Mouse (Mus musculus): ENCODE data around the gene AW549877. TPM values are rescaled to one million over a fixed set of nuclear protein-coding genes. Genes with fewer than 3 reads are reported as not detected.

Gene AW549877
- polyA plus RNA-seq, 1 experiment from 2014 or later, result 41.3 TPM

- H3K27me3 ChIP-seq (ENCODE audit: low read depth, poor library complexity, severe bottlenecking), result peaks cover 20% of the 10 kb centered on the region
- H3K27ac ChIP-seq (replicated peaks), result no peak overlapping the region
- no peak for DNase-seq (ENCODE audit: low spot score)
- H3K4me1 ChIP-seq, result peaks cover 22% of the 10 kb centered on the region
- 87% methylated on average over 2 of the region's 2 CpGs for WGBS
- no peaks in the 10 kb centered on the region for H3K9me3 ChIP-seq (replicated peaks)
- no peak overlapping the region for H3K4me3 ChIP-seq
- H3K36me3 ChIP-seq, result no peaks in the 10 kb centered on the region
Observed at GRCm38 (mm10) chr15:4023747-4024146, 28.2 kb upstream of the AW549877 start.

GRCm38 (mm10) chr15:4020711-4021110 is 25.2 kb upstream of the AW549877 start:
- H3K27me3 ChIP-seq (ENCODE audit: low read depth, poor library complexity, severe bottlenecking), result peaks cover 8% of the 10 kb centered on the region; the same call in 1 of the 2 replicates
- peaks cover 6% of the 10 kb centered on the region for H3K4me1 ChIP-seq
- no peaks in the 10 kb centered on the region for H3K36me3 ChIP-seq
- DNase-seq (ENCODE audit: low spot score), result no peak
- H3K9me3 ChIP-seq (replicated peaks), result no peaks in the 10 kb centered on the region
- H3K4me3 ChIP-seq, result no peak overlapping the region
- H3K27ac ChIP-seq (replicated peaks), result no peak overlapping the region
- 84% methylated on average over 4 of the region's 4 CpGs for WGBS

- Histone ChIP-seq H3K27ac (replicated peaks) (no peak overlapping the region), H3K4me3 (no peak overlapping the region), H3K27me3 (ENCODE audit: low read depth, poor library complexity, severe bottlenecking) (no peaks in the 10 kb centered on the region), H3K4me1 (no peaks in the 10 kb centered on the region), H3K36me3 (no peaks in the 10 kb centered on the region), H3K9me3 (replicated peaks) (no peaks in the 10 kb centered on the region)
- no peak for DNase-seq (ENCODE audit: low spot score)
- WGBS, result 87% methylated on average over 2 of the region's 2 CpGs
Observed at GRCm38 (mm10) chr15:4013873-4014272, 18.3 kb upstream of the AW549877 start.

- H3K4me3 ChIP-seq, result no peak overlapping the region
- H3K9me3 ChIP-seq (replicated peaks), result peaks cover 9% of the 10 kb centered on the region
- no peak for DNase-seq (ENCODE audit: low spot score)
- WGBS, result 78% methylated on average over 2 of the region's 2 CpGs
- no peaks in the 10 kb centered on the region for H3K27me3 ChIP-seq (ENCODE audit: low read depth, poor library complexity, severe bottlenecking)
- H3K27ac ChIP-seq (replicated peaks), result no peak overlapping the region
- no peaks in the 10 kb centered on the region for H3K36me3 ChIP-seq
- H3K4me1 ChIP-seq, result peaks cover 9% of the 10 kb centered on the region; the same call in 1 of the 2 replicates
Observed at GRCm38 (mm10) chr15:4000536-4000935, 5.0 kb upstream of the AW549877 start.

- Histone ChIP-seq H3K36me3 (no peaks in the 10 kb centered on the region), H3K9me3 (replicated peaks) (no peaks in the 10 kb centered on the region), H3K4me3 (no peak overlapping the region), H3K4me1 (peaks cover 17% of the 10 kb centered on the region), H3K27me3 (ENCODE audit: low read depth, poor library complexity, severe bottlenecking) (no peaks in the 10 kb centered on the region), H3K27ac (replicated peaks) (no peak overlapping the region)
- WGBS, result 76% methylated on average over 2 of the region's 2 CpGs
- DNase-seq (ENCODE audit: low spot score), result no peak
Observed at GRCm38 (mm10) chr15:3999144-3999543, 3.6 kb upstream of the AW549877 start.

- H3K9me3 ChIP-seq (replicated peaks), result no peaks in the 10 kb centered on the region
- peak overlapping the region; percentile 74 for H3K4me3 ChIP-seq
- H3K27ac ChIP-seq (replicated peaks), result peak overlapping the region; percentile 96
- peaks cover 23% of the 10 kb centered on the region for H3K4me1 ChIP-seq
- no peaks in the 10 kb centered on the region for H3K27me3 ChIP-seq (ENCODE audit: low read depth, poor library complexity, severe bottlenecking)
- peaks cover 8% of the 10 kb centered on the region for H3K36me3 ChIP-seq
- WGBS, result 27% methylated on average over 14 of the region's 14 CpGs
- no peak for DNase-seq (ENCODE audit: low spot score)
Observed at GRCm38 (mm10) chr15:3996267-3997010, 895 bp upstream of the AW549877 start.

GRCm38 (mm10) chr15:3994852-3995447 is 594 bp downstream of the AW549877 start:
- 28% methylated on average over 14 of the region's 14 CpGs for whole genome bisulfite sequencing
- no peaks in the 10 kb centered on the region for H3K9me3 ChIP-seq (replicated peaks)
- H3K27ac ChIP-seq (replicated peaks), result peak overlapping the region; percentile 96

GRCm38 (mm10) chr15:3987981-3988380 is 7.6 kb downstream of the AW549877 start:
- peaks cover 86% of the 10 kb centered on the region for H3K36me3 ChIP-seq
- no peaks in the 10 kb centered on the region for H3K9me3 ChIP-seq (replicated peaks)
- H3K27me3 ChIP-seq (ENCODE audit: low read depth, poor library complexity, severe bottlenecking), result no peaks in the 10 kb centered on the region
- peak; percentile 14 for DNase-seq (ENCODE audit: low spot score)
- H3K4me1 ChIP-seq, result no peaks in the 10 kb centered on the region
- no peak overlapping the region for H3K27ac ChIP-seq (replicated peaks)
- 57% methylated on average over 2 of the region's 2 CpGs for WGBS
- H3K4me3 ChIP-seq, result no peak overlapping the region

More at GRCm38 (mm10) chr15:3994852-3995447, 594 bp downstream of the AW549877 start:
- H3K4me1 ChIP-seq, result peaks cover 23% of the 10 kb centered on the region
- no peaks in the 10 kb centered on the region for H3K27me3 ChIP-seq (ENCODE audit: low read depth, poor library complexity, severe bottlenecking)
- H3K4me3 ChIP-seq, result peak overlapping the region; percentile 74
- no peak for DNase-seq (ENCODE audit: low spot score)
- peaks cover 23% of the 10 kb centered on the region for H3K36me3 ChIP-seq

GRCm38 (mm10) chr15:3984876-3985275 is 10.7 kb downstream of the AW549877 start:
- H3K4me1 ChIP-seq, result no peaks in the 10 kb centered on the region
- 97% methylated on average over 2 of the region's 2 CpGs for whole genome bisulfite sequencing
- H3K27me3 ChIP-seq (ENCODE audit: low read depth, poor library complexity, severe bottlenecking), result no peaks in the 10 kb centered on the region
- DNase-seq (ENCODE audit: low spot score), result no peak
- H3K4me3 ChIP-seq, result no peak overlapping the region
- peaks cover 77% of the 10 kb centered on the region for H3K36me3 ChIP-seq
- H3K9me3 ChIP-seq (replicated peaks), result no peaks in the 10 kb centered on the region
- H3K27ac ChIP-seq (replicated peaks), result no peak overlapping the region

GRCm38 (mm10) chr15:3982732-3983131 is 12.8 kb downstream of the AW549877 start:
- no peak overlapping the region for H3K4me3 ChIP-seq
- peaks cover 59% of the 10 kb centered on the region for H3K36me3 ChIP-seq
- no peaks in the 10 kb centered on the region for H3K9me3 ChIP-seq (replicated peaks)
- WGBS, result 91% methylated on average over 5 of the region's 5 CpGs
- DNase-seq (ENCODE audit: low spot score), result no peak
- peaks cover 10% of the 10 kb centered on the region; the same call in 1 of the 2 replicates for H3K4me1 ChIP-seq
- H3K27me3 ChIP-seq (ENCODE audit: low read depth, poor library complexity, severe bottlenecking), result no peaks in the 10 kb centered on the region
- H3K27ac ChIP-seq (replicated peaks), result no peak overlapping the region

- Histone ChIP-seq H3K4me1 (peaks cover 10% of the 10 kb centered on the region; the same call in 1 of the 2 replicates), H3K9me3 (replicated peaks) (no peaks in the 10 kb centered on the region), H3K4me3 (peak overlapping the region; percentile 74), H3K36me3 (peaks cover 33% of the 10 kb centered on the region), H3K27ac (replicated peaks) (peak overlapping the region; percentile 96; the same call in 1 of the 2 replicates), H3K27me3 (ENCODE audit: low read depth, poor library complexity, severe bottlenecking) (no peaks in the 10 kb centered on the region)
- 88% methylated on average over 3 of the region's 3 CpGs for WGBS
- DNase-seq (ENCODE audit: low spot score), result no peak
Observed at GRCm38 (mm10) chr15:3979871-3980270, 15.7 kb downstream of the AW549877 start.

- no peaks in the 10 kb centered on the region for H3K27me3 ChIP-seq (ENCODE audit: low read depth, poor library complexity, severe bottlenecking)
- H3K4me3 ChIP-seq, result peak within 1 kb of the TSS; percentile 74
- 2% methylated on average over 60 of the region's 61 CpGs for WGBS
- peaks cover 10% of the 10 kb centered on the region; the same call in 1 of the 2 replicates for H3K4me1 ChIP-seq
- peak; percentile 72 for DNase-seq (ENCODE audit: low spot score)
- H3K36me3 ChIP-seq, result peaks cover 27% of the 10 kb centered on the region
- no peaks in the 10 kb centered on the region for H3K9me3 ChIP-seq (replicated peaks)
- H3K27ac ChIP-seq (replicated peaks), result peak within 1 kb of the TSS; percentile 96
Observed at GRCm38 (mm10) chr15:3979061-3979848, 16.3 kb downstream of the AW549877 start, which contains the start of gene Fbxo4. Fbxo4 (minus strand) TSS chr15:3979573.
